Mouse (Mus musculus): Measurements from ENCODE around the gene Gsta2.
"Not testable (repeated sequence)": the region's sequence is repeated elsewhere in the genome, so short reads cannot be mapped to it uniquely, and the experiment has no call there.

Gene Gsta2

DNA sequence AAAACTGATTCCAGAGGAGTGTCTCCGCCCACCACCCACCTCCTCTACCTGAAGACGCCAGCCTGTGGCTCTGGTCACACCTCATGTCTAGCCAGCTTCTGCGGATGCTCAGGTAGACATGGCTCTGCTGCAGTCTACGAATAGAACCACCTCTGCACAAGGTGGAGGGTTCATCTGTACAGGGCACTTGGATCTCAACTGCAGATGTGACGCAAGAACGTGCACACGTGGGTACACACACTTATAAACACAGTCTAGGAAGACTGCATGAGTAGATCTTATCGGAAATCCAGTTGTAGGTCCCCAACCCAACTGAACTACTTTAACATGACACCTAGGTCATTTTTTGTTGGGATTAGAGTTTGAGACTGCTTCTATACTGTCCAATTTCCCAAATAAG lies at the start of gene Gsta2:
TSS of gene Gsta2 (minus strand) at position 178 of the 400 bp plus-strand sequence.
- no peak for DNase-seq (ENCODE audit: low spot score in 2 of 2)

DNA sequence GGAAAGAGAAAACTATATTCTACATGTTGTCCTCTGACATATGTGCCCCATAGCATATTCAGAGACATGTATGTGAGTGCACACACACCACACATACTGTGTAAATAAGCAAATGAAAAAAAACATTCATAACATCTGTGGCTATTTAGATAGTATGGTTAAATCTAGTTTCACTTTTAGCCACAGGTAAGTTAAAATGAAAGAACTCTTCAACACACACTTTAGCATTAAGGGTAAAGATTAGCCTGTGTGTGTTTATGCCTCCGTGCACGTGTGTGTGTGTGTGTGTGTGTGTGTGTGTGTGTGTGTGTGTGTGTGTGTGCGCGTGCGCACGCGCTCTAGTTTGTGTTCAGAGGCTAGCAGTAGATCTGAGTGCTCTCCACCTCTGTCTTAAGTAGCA lies 46.0 kb upstream of the Gsta2 start:
- no peak for DNase-seq (ENCODE audit: low spot score in 2 of 2)

DNA sequence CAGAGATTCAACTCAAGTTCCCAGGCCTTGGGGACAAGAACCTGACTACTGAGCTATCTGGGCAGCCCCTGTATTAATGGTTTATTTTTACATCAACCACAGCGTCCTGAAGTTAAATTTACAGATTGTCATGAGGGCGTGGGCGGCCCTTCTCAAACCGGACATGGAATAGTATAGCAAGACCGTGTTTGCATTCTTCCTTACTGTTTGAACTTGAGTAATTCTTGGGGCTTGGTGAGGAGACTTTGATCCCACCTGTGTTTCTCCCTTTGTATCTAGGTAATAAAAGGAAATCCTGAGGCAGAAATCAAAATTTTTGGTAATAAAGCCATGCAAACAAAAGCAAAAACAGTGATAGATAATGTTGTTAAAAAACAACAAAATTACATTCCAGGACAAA lies 45.0 kb upstream of the Gsta2 start:
- DNase-seq (ENCODE audit: low spot score in 2 of 2): no peak

DNA sequence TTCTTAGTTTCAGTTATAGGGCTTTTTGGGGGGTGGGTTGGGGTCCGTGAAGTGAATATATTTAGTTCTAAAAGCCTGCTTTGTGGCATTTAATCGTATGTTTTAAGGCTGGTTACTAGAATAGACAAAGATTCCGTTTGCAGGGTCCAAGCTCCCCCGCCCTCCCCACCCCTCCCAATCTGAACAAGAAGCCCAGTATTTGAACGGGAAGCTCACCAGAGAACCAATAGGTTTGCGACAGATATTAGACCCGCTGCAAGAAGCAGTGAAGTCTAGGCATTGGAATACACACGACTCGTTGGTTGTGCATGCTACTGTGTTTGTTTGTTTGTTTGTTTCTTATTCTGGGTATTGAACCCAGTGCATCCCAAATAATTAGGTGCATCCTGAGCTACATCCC lies 40.9 kb upstream of the Gsta2 start:
- DNase-seq (ENCODE audit: low spot score in 2 of 2): no peak

DNA sequence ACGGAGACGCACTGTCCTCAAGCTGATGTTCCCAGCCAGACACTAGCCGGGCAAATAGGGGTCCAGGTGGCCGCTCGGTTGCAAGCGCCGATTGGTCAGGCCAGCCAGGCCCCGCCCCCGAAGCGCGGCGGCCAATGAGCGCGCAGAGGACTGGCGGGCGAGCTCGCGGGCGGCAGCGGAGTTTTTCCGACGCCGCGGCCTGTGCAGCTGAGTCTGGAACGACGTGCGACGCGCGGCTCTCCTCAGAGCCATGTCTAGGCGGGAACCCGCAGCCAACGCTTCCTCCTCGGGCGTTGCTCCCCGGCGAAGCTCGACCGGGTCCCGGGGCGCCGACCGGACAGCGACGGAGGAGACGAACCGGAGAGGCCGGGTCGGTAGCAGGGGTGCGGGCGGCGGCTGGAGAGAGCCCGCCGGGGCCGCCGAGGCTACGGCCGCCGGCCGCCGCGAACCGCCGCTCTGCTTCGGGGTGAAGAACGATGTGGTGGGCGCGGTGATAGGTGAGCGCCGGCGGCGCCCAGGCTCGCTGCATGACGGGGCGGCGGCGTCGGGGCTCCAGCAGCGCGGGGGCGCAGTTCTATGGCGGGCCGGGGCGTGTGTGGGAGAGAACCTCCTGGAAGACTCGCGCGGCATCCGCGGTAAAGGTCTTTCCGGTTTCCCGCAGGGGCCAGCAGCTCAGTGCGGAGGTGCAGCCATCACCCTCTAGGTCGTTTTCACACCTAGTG lies 40.2 kb upstream of the Gsta2 start, which contains the start of gene Ddx43:
TSS of gene Ddx43 (plus strand) at position 148 of the 722 bp plus-strand sequence.
- peak; percentile 11 to 21 for DNase-seq (ENCODE audit: low spot score in 2 of 2)

DNA sequence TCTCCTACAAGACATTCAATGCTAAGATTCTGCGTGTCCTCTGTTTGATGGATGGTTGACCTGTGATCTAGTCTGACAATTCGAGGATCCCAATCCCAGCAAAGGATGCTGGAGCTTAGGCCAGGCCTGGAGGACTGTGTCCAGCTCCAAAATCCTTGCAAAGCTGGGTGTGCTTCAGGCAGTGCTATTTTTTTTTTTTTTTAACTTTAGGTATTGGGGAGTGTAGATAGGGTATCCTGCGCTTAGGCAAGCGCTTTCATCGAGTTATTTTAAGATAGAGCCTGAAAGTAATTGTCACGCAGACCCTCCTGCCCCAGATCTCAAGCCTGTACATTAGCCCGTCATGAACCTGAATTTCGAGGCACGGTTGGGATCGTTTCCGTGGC lies 39.6 kb upstream of the Gsta2 start:
- DNase-seq (ENCODE audit: low spot score in 2 of 2): no peak

DNA sequence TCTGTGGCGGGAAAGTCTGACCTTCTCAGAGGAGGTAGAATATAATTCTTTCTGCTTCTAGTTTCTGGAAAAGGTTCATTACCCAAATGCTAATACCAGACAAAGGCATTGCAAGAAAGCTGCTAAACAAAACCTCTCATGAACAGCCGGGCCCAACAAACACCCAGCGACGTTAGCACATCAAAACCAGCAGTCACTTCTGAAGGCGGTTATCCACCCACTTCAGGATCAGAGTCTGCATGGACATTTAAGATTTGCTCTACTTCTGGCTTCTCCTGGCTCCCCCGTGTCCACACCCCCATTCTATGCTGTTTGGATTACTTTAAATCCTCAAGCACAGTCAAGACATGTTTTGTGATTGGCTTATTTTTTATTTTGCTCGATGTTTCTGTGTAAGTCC lies 39.0 kb upstream of the Gsta2 start:
- no peak for DNase-seq (ENCODE audit: low spot score in 2 of 2)

DNA sequence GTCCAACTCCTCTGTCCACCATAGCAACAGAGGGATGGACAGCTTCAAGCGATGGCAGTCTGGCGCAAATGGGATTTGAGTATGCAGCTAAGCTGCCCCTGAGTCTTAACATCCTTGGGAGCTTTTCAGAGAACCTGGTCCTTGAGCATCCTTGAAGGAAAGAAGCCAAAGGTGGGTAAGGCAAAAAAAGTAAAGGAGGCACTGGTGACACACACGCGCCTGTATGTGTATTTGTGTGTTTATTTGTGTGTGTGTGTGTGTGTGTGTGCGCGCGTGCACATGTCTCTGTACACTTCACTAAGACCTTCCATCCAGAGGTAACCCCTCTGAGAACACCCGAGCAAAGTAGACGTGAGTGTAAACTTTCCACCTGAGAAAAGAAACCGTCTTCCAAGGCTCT lies 38.2 kb upstream of the Gsta2 start:
- no peak for DNase-seq (ENCODE audit: low spot score in 2 of 2)

DNA sequence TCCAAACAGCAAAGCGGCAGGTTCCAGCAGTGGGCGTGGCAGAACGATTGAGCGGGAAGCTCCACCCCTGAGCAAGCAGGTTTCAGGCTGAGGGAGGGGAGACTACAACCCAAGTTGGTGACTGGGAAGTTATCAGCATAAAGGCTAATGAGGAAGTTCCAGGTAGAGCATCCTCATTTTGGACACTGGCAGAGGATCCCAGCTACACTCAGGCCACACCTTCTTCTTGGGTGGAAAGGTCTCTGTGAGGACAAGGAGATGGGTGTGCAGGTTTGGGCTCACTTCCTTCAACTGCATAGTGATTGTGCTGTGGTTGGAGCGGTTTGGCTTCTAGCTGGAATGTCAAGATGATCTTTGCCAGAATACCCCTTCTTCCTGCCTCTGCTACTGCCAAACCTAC lies 34.4 kb upstream of the Gsta2 start:
- no peak for DNase-seq (ENCODE audit: low spot score in 2 of 2)

DNA sequence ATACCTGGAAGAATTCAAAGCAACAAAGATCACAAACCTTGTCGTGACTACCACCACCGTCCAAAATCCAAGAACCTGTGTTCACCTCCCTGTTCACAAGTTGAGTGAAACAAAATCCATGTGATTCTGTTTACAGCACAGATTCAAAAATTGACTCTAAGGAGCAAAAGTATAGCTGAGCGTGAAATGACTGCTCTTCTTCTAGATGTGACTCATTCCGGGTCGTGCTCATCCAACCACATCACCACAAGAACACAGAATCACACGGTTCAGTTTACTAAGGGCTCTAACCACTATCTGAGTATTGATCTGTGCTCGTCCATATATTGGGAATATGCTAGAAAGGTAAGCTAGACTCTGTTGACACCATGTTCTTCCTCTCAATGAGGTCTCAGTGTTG lies 31.4 kb upstream of the Gsta2 start:
- DNase-seq (ENCODE audit: low spot score in 2 of 2): no peak

DNA sequence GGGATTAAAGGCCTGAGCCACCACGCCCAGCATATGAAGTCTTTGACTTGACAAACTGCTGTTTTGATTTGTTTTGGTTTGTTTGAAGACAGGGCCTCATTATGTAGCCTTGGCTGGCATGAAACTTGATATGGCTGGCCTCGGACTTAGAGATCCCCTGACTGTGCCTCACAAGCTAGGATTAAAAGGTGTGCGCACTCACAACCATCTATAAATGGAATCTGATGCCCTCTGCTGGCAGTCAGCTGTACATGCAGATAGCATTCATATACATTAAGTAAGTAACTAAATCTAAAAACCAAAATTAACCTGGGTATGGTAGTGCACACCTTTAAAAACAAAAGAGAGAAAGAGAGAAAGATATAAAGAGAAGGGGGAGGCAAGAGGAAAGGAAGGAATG lies 30.3 kb upstream of the Gsta2 start:
- no peak for DNase-seq (ENCODE audit: low spot score in 2 of 2)

DNA sequence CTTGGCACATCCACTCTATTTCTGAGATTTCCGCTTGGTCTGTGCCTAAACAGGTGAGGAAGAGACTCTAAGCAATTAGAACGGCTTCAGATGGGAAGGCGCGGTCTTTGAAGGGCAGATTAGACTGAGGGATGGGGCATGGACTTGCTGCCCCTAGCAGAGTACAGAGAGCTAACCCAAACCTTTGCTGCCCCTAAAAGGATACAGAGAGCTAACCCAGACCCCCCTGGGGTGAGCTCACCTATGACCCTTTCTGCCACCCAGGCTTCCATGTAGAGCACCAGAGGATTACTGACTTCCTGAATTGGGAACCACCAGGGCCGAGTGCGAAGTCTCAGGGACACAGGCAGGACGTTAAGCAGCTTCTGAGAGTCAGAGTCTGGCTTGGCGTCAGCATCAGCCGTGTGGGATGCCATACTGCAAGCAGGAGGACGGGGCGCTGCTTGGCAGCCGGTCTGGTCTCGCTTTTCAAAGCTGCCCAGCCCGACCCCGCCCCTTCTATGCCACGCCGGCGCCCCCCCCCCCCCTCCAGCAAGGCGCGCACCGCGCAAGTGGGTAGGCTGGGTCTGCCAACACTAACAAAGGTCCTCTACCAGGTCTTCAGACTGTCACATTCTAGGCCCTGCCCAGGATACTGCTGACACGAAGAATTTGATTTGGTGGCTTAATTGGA lies 22.7 kb upstream of the Gsta2 start, which contains the start of gene Ooep:
TSS of gene Ooep (minus strand) at position 613 of the 673 bp plus-strand sequence.
- DNase-seq (ENCODE audit: low spot score in 2 of 2): peak; percentile 6 to 8

DNA sequence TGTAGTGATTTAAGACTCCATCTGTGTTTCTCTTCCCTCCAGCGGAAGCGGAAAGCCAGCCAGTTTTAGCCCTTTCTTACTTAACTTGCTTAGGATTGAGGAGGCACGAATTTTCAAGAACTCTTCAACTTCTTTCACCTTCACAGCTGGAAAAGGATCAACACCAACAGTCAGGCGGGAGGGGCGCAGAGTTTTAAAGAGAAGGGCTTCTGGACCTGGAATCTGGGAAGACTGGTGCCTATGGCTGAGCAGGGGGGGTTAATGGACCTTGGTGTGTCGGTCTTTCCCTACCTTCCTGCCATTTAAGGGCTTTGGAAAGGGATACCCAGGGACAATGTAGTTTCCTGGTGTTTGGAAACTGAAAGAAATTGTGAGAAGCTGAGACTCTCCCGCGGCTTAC lies 22.0 kb upstream of the Gsta2 start:
- no peak for DNase-seq (ENCODE audit: low spot score in 2 of 2)

DNA sequence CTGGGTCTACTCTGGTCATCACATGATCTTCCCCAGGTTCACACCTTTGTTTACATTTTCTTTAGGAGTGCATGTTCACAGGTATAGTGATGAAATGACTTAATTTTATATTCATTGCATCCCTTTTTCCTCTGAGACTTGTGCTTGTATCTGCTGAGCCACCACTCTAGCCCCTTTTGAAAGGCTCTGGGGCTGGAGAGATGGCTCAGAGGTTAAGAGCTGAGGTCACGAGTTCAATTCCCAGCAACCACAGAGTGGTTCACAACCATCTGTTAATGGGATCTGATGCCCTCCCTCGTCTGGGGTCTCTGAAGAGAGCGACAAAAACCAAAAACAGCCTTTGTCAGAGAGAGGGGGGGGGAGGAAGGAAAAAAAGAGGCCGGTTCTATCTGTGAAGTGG lies 19.9 kb upstream of the Gsta2 start:
- DNase-seq (ENCODE audit: low spot score in 2 of 2): no peak

DNA sequence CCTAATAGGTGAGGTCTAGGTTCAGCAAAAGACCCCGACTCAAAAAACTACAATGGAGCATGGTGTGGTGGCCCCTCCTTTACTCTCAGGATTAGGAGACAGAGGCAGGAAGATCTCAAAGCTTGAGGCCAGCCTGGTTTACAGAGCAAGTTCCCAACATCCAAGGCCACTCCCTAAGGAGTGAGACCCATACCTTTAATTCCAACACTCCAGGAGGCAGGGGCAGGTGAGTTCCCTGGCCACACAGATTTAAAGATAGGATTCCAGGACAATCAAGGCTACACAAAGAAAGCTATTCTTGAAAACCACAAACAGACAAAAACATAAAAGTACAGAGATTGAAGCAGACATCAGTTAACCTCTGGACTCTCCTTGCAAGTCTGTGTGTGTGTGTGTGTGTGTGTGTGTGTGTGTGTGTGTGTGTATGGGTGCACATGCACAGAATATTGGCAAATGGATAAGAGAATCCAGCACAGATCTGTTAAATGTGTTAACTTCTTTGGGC lies 19.3 kb upstream of the Gsta2 start:
- no peak for DNase-seq (ENCODE audit: low spot score in 2 of 2)

DNA sequence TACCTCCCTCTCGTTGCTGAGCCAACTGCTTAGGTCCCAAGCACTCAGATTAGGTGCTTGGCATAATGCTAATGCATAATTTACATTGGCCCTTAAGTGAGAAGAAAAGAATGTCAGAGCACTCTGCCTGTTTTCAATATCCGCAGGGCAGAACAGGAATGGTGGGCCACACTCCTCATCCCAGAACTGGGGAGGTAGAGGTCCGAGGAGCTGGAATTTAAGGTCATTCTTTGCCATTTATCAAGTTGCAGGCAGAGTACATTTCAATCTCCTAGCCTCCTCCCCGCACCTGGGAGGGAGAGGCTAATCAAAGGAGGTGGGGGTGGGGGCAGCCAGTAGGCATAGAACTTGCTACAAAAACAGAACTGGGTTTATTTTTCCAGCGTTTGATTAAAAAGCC lies 18.8 kb upstream of the Gsta2 start:
- DNase-seq (ENCODE audit: low spot score in 2 of 2): no peak

DNA sequence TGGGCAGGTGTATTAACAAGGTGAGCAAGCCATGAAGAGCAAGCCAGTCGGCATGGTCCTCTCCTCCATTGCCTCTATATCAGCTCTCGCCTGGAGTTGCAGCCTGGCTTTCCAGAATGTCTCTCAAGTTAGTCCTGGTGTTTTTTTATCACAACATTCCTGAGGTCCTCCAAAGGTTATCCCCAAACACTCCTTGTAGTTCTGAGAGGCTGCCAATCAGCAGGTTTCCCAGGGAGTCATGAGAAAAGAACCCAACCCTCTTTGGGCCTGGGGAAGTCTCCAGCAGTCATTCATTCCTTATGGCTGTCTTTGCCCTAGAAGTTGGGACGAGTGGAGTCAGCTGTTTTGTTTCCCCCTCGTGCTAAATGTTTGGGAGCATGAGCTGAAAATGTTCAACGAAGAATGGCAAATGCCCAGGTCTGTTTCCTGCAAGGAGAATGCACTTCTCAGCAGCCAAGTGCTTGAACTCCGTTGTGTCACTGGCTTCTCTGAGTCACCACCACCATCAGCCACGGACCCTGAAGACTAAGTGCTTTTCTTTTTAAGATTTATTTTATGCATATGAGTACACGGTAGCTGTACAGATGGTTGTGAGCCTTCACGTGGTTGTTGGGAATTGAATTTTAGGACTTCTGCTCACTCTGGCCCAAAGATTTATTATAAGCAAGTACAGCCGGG lies 17.4 kb upstream of the Gsta2 start:
- no peak for DNase-seq (ENCODE audit: low spot score in 2 of 2)

DNA sequence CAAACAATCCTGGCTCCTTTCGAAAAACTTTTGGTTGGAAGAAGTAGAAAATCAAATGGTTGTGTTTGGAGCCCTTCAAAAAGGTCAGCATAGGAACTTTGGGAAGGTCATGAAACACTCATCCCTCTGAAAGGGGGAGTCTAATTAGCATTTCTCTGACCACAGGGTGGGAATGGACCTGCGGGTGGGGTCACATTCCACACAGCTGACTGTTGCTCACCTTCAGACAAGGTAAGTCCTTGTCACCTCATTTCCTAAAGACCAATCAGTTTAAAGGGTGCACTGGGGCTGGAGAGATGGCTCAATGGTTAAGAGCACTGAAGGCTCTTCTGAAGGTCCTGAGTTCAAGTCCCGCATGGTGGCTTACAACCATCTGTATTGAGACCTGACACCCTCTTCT lies 15.9 kb upstream of the Gsta2 start:
- no peak for DNase-seq (ENCODE audit: low spot score in 2 of 2)

DNA sequence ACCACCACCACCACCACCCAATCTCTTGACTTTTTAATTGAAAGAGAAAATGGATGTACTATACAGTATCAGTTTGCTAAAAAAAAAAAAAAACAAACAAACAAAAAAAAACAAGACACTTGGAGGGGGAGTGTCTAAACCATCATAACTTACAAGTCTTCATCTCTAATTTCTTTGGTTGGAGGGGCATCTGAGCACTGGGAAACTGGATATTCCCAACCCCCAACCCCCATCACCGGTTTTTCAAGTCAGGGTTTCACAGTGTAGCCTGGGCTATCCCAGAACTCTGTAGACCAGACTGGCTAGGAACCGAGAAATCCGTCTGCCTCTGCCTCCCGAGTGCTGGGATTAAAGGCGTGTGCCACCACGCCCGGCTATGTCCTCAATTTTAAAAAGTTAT lies 14.2 kb upstream of the Gsta2 start:
- DNase-seq (ENCODE audit: low spot score in 2 of 2): no peak

DNA sequence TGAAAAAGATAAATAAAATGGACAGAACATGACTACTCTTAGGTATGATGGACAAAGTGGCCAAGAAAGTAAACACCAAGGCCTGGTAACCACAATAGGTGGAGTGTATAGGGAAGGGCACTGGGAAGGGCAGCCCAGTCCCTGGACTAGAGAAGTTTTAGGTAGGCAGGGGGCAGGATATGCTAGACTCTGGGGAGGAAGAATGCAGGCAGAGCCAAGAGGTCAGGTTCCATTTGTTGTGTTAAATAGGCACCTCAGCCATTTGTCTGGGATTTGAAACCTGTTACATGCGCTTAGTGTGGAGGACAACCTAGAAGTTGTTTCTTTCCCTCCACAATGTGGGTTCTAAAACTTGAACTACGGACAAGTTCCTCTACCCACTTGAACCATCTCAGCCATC lies 13.8 kb upstream of the Gsta2 start:
- no peak for DNase-seq (ENCODE audit: low spot score in 2 of 2)

DNA sequence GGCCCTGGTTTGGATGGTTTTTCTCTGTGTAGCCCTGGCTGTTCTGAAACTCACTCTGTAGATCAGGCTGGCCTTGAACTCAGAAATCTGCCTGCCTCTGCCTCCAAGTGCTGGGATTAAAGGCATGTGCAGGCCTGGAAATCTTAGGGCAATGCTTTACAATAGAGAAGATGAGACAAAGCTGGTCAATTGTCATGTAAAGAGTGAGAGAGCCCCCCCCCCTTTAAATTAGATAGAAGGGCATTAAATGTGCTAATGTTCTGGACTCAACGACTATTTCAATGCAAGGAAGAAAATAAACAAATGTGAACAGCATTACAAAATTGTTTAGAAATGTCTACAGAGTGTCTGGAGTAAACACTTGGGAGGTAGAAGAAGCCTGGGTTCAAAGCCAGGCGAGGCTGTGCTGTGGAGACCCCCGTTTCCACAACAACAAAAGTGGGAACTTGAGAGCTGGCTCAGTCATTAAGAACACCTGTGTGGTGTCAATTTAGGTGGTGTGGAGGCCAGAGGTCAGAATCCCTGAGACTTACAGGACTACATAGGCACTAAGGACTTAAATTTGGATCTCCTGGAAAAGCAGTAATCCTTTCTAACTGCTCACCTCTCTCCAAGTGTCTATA lies 13.2 kb upstream of the Gsta2 start:
- DNase-seq (ENCODE audit: low spot score in 2 of 2): no peak

DNA sequence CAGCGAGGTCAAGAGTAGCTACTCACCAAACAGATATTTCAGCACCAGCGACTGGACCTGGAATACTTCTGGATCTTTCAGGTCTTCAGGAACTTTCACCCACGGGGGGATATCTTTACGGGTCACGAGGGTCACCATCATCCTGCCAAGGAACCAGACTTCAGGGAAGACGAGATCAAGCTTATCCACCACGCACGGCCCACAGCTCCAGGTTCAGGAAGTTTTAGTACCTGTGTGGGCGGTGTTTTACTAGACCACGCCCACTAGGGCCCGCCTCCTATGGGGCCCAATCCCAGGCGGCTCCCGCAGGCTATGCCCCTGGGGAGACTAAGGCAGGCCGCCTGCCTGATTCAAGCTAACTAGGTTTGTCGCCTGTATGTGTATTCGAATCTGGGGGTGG lies 12.4 kb upstream of the Gsta2 start, which contains the start of gene Dppa5a:
TSS of gene Dppa5a (minus strand) at position 219 of the 400 bp plus-strand sequence.
- not testable (repeated sequence) for DNase-seq (ENCODE audit: low spot score in 2 of 2)

All from frontal cortex, postnatal 10 days (tissue).